Mouse (Mus musculus): ENCODE results near the gene B020011L13Rik. TPM values are rescaled to one million over a fixed set of nuclear protein-coding genes. Genes with fewer than 3 reads are reported as not detected.
"Not testable (repeated sequence)": the region's sequence is repeated elsewhere in the genome, so short reads cannot be mapped to it uniquely, and the experiment has no call there.

The B020011L13Rik gene
- not detected in 2 replicates for polyA plus RNA-seq (2015; fragmentation: Nextera tagmentation; extraction: Ambion mirVana)

GRCm38 (mm10) chr1:117780833-117781232, at the start of gene B020011L13Rik:
B020011L13Rik (plus strand) TSS chr1:117781133.
- ATAC-seq (ENCODE audit: insufficient number of reproducible peaks, low FRiP score, low TSS enrichment, low read depth); H3K36me3 ChIP-seq; H3K9me3 ChIP-seq; H3K4me3 ChIP-seq; H3K9ac ChIP-seq; H3K4me1 ChIP-seq; H3K4me2 ChIP-seq; H3K27ac ChIP-seq; H3K27me3 ChIP-seq: not testable (repeated sequence)
- WGBS: 56% methylated on average over 3 of the region's 3 CpGs

DNA sequence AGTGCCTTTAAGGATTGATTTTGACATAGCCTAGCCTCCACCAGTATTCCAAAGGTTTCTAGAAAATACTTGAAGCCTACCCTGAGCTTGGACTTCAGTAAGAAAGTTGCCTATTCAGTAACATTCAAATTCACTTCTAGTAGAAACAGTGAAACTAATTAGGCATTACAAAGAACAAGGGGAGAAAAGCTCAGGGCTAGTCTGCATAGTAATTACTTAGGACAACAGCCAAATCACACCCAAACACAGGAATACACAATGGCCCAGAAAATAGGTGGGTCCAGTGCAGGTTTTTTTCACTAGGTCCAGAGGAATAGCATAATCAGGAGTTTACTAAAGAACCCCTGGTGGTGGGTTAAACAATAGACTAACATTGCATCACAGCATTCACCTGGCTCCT, 35.3 kb downstream of the B020011L13Rik start:
- H3K36me3 ChIP-seq; H3K4me2 ChIP-seq; H3K4me3 ChIP-seq; H3K9me3 ChIP-seq; ATAC-seq (ENCODE audit: insufficient number of reproducible peaks, low FRiP score, low TSS enrichment, low read depth); H3K27ac ChIP-seq; H3K9ac ChIP-seq; H3K4me1 ChIP-seq; H3K27me3 ChIP-seq: not testable (repeated sequence)

DNA sequence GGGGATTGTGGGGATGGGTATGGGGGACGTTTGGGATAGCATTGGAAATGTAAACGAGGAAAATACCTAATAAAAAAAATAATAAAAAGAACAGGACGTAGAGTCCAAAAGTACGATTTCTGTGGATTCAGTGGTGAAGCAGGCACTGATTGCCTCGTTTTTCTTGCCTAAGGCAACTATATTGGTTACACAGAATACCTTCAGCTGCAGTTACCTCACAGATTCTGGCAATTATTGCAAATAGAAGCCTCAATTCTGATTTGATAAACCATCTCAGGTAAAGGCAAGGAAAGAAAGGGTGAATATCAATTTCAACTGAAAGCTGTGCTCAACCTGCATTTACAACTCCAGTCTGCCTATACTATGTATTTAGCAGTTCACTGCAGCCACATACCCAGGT, 48.8 kb downstream of the B020011L13Rik start, which contains the start of gene Gm28360:
Gm28360 (plus strand) TSS at position 301 of the 400 bp plus-strand sequence.
- H3K4me3 ChIP-seq; H3K36me3 ChIP-seq; ATAC-seq (ENCODE audit: insufficient number of reproducible peaks, low FRiP score, low TSS enrichment, low read depth); H3K9ac ChIP-seq; H3K9me3 ChIP-seq; H3K27ac ChIP-seq; H3K27me3 ChIP-seq; H3K4me1 ChIP-seq; H3K4me2 ChIP-seq: not testable (repeated sequence)
- WGBS: 53% methylated on average over 5 of the region's 5 CpGs

DNA sequence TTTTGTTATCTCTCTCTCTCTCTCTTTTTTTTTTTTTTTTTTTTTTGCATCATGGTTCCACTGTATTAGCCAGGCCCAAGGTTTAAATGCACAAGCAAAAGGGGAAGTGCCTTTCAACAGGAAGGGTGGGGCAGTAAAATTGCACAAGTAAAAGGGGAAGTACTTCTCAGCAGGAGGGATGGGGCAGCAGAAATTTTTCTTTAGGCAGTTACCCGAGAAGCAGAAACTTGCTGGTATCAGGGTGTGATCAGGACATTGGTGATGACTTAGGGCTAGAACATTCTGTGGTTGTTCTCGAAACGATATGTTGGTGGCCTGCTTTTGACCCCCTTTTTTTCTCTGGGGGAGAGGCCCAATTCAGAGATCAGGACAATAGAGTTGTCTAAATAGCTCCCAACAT, 70.8 kb downstream of the B020011L13Rik start:
- not testable (repeated sequence) for ATAC-seq (ENCODE audit: insufficient number of reproducible peaks, low FRiP score, low TSS enrichment, low read depth); H3K9ac ChIP-seq; H3K9me3 ChIP-seq; H3K27ac ChIP-seq; H3K4me1 ChIP-seq; H3K36me3 ChIP-seq; H3K4me3 ChIP-seq; H3K27me3 ChIP-seq; H3K4me2 ChIP-seq
- 89% methylated on average over 3 of the region's 3 CpGs for WGBS

Other genes with a start within 250 kb of the B020011L13Rik start
- not detected in 2 replicates for gene Gm28363, start 84.0 kb upstream of the B020011L13Rik start, polyA plus RNA-seq (2015; fragmentation: Nextera tagmentation; extraction: Ambion mirVana)
- not detected in 2 replicates for gene Gm28360, start 48.9 kb downstream of the B020011L13Rik start, polyA plus RNA-seq (2015; fragmentation: Nextera tagmentation; extraction: Ambion mirVana)
- not detected in 2 replicates for gene Gm28168, start 146.9 kb downstream of the B020011L13Rik start, polyA plus RNA-seq (2015; fragmentation: Nextera tagmentation; extraction: Ambion mirVana)
- not detected in 2 replicates for gene Gm7145, start 184.8 kb downstream of the B020011L13Rik start, polyA plus RNA-seq (2015; fragmentation: Nextera tagmentation; extraction: Ambion mirVana)